Mouse (Mus musculus): ENCODE results near the gene Tfdp2. TPM values are rescaled to one million over a fixed set of nuclear protein-coding genes. Genes with fewer than 3 reads are reported as not detected.
A peak's percentile ranks its signal among the peaks of the same experiment; 100 is the strongest.

Gene Tfdp2
- polyA plus RNA-seq, 1 experiment from 2014 or later = 47.2 TPM

GRCm38 (mm10) chr9:96261980-96262379 is 65.9 kb downstream of the Tfdp2 start:
- no peak overlapping the region for H3K27ac ChIP-seq (ENCODE audit: low read depth, low read length)
- H3K9me3 ChIP-seq (replicated peaks; ENCODE audit: control insufficient read depth, low read length) = no peaks in the 10 kb centered on the region
- no peak overlapping the region for H3K9ac ChIP-seq (ENCODE audit: low read depth, low read length)
- WGBS (ENCODE audit: insufficient replicate concordance) = 93% methylated on average over 6 of the region's 6 CpGs
- no peaks in the 10 kb centered on the region for H3K36me3 ChIP-seq (ENCODE audit: control insufficient read depth, insufficient read depth, low read length)
- no peak overlapping the region for H3K4me2 ChIP-seq
- H3K4me3 ChIP-seq (ENCODE audit: low read depth, low read length) = no peak overlapping the region
- no peaks in the 10 kb centered on the region for H3K27me3 ChIP-seq (ENCODE audit: control insufficient read depth, insufficient read depth, low read length)
- ATAC-seq (replicated peaks; ENCODE audit: insufficient number of reproducible peaks, low FRiP score, low TSS enrichment) = no peak
- H3K4me1 ChIP-seq (ENCODE audit: control insufficient read depth, insufficient read depth, low read length) = no peaks in the 10 kb centered on the region

- no peaks in the 10 kb centered on the region for H3K9me3 ChIP-seq (replicated peaks; ENCODE audit: control insufficient read depth, low read length)
- no peak overlapping the region for H3K9ac ChIP-seq (ENCODE audit: low read depth, low read length)
- ATAC-seq (replicated peaks; ENCODE audit: insufficient number of reproducible peaks, low FRiP score, low TSS enrichment) = peak; percentile 80
- no peaks in the 10 kb centered on the region for H3K36me3 ChIP-seq (ENCODE audit: control insufficient read depth, insufficient read depth, low read length)
- H3K4me2 ChIP-seq = no peak overlapping the region
- H3K4me1 ChIP-seq (ENCODE audit: control insufficient read depth, insufficient read depth, low read length) = no peaks in the 10 kb centered on the region
- peak overlapping the region; percentile 35; the same call in 1 of the 2 replicates for H3K27ac ChIP-seq (ENCODE audit: low read depth, low read length)
- H3K27me3 ChIP-seq (ENCODE audit: control insufficient read depth, insufficient read depth, low read length) = no peaks in the 10 kb centered on the region
- 72% methylated on average over 6 of the region's 6 CpGs for WGBS (ENCODE audit: insufficient replicate concordance)
- no peak overlapping the region for H3K4me3 ChIP-seq (ENCODE audit: low read depth, low read length)
Observed at GRCm38 (mm10) chr9:96266793-96267558, 70.9 kb downstream of the Tfdp2 start.

DNA sequence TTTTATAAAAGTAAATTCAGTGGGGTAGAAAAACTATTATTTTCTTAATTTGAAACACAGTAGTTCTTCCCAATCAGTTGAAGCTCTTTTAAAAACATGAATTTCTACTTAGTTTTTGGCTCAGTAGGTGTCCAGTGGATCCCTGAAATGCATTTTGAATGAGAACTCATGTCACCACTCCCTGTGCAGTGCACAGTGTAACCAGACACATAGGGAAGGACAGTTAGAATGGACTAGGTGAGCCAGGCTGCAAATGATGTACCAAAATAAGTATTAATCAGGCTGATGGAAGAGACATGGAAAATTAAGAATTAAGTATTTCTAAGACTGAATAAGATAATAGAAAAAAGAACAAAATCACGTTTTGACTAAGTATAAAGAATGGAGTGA is 71.5 kb downstream of the Tfdp2 start:
- Histone ChIP-seq H3K4me2 (peak overlapping the region; percentile 39; the same call in 1 of the 2 replicates), H3K9me3 (replicated peaks; ENCODE audit: control insufficient read depth, low read length) (no peaks in the 10 kb centered on the region), H3K9ac (ENCODE audit: low read depth, low read length) (no peak overlapping the region), H3K27ac (ENCODE audit: low read depth, low read length) (peak overlapping the region; percentile 35; the same call in 1 of the 2 replicates), H3K4me3 (ENCODE audit: low read depth, low read length) (no peak overlapping the region), H3K27me3 (ENCODE audit: control insufficient read depth, insufficient read depth, low read length) (no peaks in the 10 kb centered on the region), H3K4me1 (ENCODE audit: control insufficient read depth, insufficient read depth, low read length) (no peaks in the 10 kb centered on the region), H3K36me3 (ENCODE audit: control insufficient read depth, insufficient read depth, low read length) (no peaks in the 10 kb centered on the region)
- ATAC-seq (replicated peaks; ENCODE audit: insufficient number of reproducible peaks, low FRiP score, low TSS enrichment) = no peak
- WGBS (ENCODE audit: insufficient replicate concordance) = 75% methylated on average over 1 of the region's 1 CpGs

GRCm38 (mm10) chr9:96269726-96270125 is 73.7 kb downstream of the Tfdp2 start:
- Histone ChIP-seq H3K9me3 (replicated peaks; ENCODE audit: control insufficient read depth, low read length) (no peaks in the 10 kb centered on the region), H3K27ac (ENCODE audit: low read depth, low read length) (no peak overlapping the region), H3K27me3 (ENCODE audit: control insufficient read depth, insufficient read depth, low read length) (no peaks in the 10 kb centered on the region), H3K4me1 (ENCODE audit: control insufficient read depth, insufficient read depth, low read length) (no peaks in the 10 kb centered on the region), H3K4me2 (no peak overlapping the region), H3K4me3 (ENCODE audit: low read depth, low read length) (no peak overlapping the region), H3K36me3 (ENCODE audit: control insufficient read depth, insufficient read depth, low read length) (no peaks in the 10 kb centered on the region), H3K9ac (ENCODE audit: low read depth, low read length) (no peak overlapping the region)
- WGBS (ENCODE audit: insufficient replicate concordance) = 86% methylated on average over 2 of the region's 2 CpGs
- ATAC-seq (replicated peaks; ENCODE audit: insufficient number of reproducible peaks, low FRiP score, low TSS enrichment) = no peak

- Histone ChIP-seq H3K4me2 (no peak overlapping the region), H3K36me3 (ENCODE audit: control insufficient read depth, insufficient read depth, low read length) (no peaks in the 10 kb centered on the region), H3K9ac (ENCODE audit: low read depth, low read length) (no peak overlapping the region), H3K9me3 (replicated peaks; ENCODE audit: control insufficient read depth, low read length) (no peaks in the 10 kb centered on the region), H3K27me3 (ENCODE audit: control insufficient read depth, insufficient read depth, low read length) (no peaks in the 10 kb centered on the region), H3K4me1 (ENCODE audit: control insufficient read depth, insufficient read depth, low read length) (no peaks in the 10 kb centered on the region), H3K4me3 (ENCODE audit: low read depth, low read length) (no peak overlapping the region), H3K27ac (ENCODE audit: low read depth, low read length) (no peak overlapping the region)
- ATAC-seq (replicated peaks; ENCODE audit: insufficient number of reproducible peaks, low FRiP score, low TSS enrichment) = no peak
Observed at GRCm38 (mm10) chr9:96275543-96275942, 79.5 kb downstream of the Tfdp2 start.

- Histone ChIP-seq H3K9me3 (replicated peaks; ENCODE audit: control insufficient read depth, low read length) (no peaks in the 10 kb centered on the region), H3K36me3 (ENCODE audit: control insufficient read depth, insufficient read depth, low read length) (no peaks in the 10 kb centered on the region), H3K4me1 (ENCODE audit: control insufficient read depth, insufficient read depth, low read length) (no peaks in the 10 kb centered on the region), H3K9ac (ENCODE audit: low read depth, low read length) (no peak overlapping the region), H3K27me3 (ENCODE audit: control insufficient read depth, insufficient read depth, low read length) (no peaks in the 10 kb centered on the region), H3K27ac (ENCODE audit: low read depth, low read length) (no peak overlapping the region), H3K4me3 (ENCODE audit: low read depth, low read length) (no peak overlapping the region), H3K4me2 (no peak overlapping the region)
- 65% methylated on average over 3 of the region's 3 CpGs for WGBS (ENCODE audit: insufficient replicate concordance)
- no peak for ATAC-seq (replicated peaks; ENCODE audit: insufficient number of reproducible peaks, low FRiP score, low TSS enrichment)
Observed at GRCm38 (mm10) chr9:96281497-96281896, 85.4 kb downstream of the Tfdp2 start.

GRCm38 (mm10) chr9:96282082-96282481 is 86.0 kb downstream of the Tfdp2 start:
- H3K36me3 ChIP-seq (ENCODE audit: control insufficient read depth, insufficient read depth, low read length) = no peaks in the 10 kb centered on the region
- no peaks in the 10 kb centered on the region for H3K4me1 ChIP-seq (ENCODE audit: control insufficient read depth, insufficient read depth, low read length)
- H3K27ac ChIP-seq (ENCODE audit: low read depth, low read length) = no peak overlapping the region
- ATAC-seq (replicated peaks; ENCODE audit: insufficient number of reproducible peaks, low FRiP score, low TSS enrichment) = no peak
- H3K27me3 ChIP-seq (ENCODE audit: control insufficient read depth, insufficient read depth, low read length) = no peaks in the 10 kb centered on the region
- H3K9ac ChIP-seq (ENCODE audit: low read depth, low read length) = no peak overlapping the region
- no peaks in the 10 kb centered on the region for H3K9me3 ChIP-seq (replicated peaks; ENCODE audit: control insufficient read depth, low read length)
- H3K4me2 ChIP-seq = no peak overlapping the region
- no peak overlapping the region for H3K4me3 ChIP-seq (ENCODE audit: low read depth, low read length)
- WGBS (ENCODE audit: insufficient replicate concordance) = 83% methylated on average over 3 of the region's 3 CpGs

GRCm38 (mm10) chr9:96284916-96285315 is 88.8 kb downstream of the Tfdp2 start:
- Histone ChIP-seq H3K9me3 (replicated peaks; ENCODE audit: control insufficient read depth, low read length) (no peaks in the 10 kb centered on the region), H3K36me3 (ENCODE audit: control insufficient read depth, insufficient read depth, low read length) (no peaks in the 10 kb centered on the region; the same call in 1 of the 2 replicates), H3K4me2 (no peak overlapping the region), H3K4me1 (ENCODE audit: control insufficient read depth, insufficient read depth, low read length) (no peaks in the 10 kb centered on the region), H3K4me3 (ENCODE audit: low read depth, low read length) (no peak overlapping the region), H3K27ac (ENCODE audit: low read depth, low read length) (no peak overlapping the region), H3K9ac (ENCODE audit: low read depth, low read length) (no peak overlapping the region), H3K27me3 (ENCODE audit: control insufficient read depth, insufficient read depth, low read length) (no peaks in the 10 kb centered on the region)
- no peak for ATAC-seq (replicated peaks; ENCODE audit: insufficient number of reproducible peaks, low FRiP score, low TSS enrichment)
- 39% methylated on average over 1 of the region's 1 CpGs for WGBS (ENCODE audit: insufficient replicate concordance)

DNA sequence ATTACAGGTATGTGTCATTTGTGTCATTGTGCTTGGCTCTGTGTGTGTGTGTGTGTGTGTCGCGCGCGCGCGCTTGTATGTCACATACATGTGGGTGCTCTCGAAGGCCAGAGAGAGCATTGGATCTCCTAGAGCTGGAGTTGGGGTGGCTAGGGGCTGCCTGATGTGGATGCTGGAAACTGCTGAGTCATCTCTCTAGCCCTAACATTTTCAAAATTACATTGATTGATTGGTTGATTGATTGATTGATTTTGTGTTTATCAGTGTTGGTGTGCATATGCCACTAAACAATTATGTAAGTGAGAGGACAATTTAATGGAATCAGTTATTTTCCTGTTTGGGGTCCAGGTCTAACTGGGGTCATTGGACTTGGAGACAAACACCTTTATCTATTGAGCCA is 96.1 kb downstream of the Tfdp2 start:
- Histone ChIP-seq H3K27ac (ENCODE audit: low read depth, low read length) (no peak overlapping the region), H3K4me2 (no peak overlapping the region), H3K27me3 (ENCODE audit: control insufficient read depth, insufficient read depth, low read length) (no peaks in the 10 kb centered on the region), H3K36me3 (ENCODE audit: control insufficient read depth, insufficient read depth, low read length) (peaks cover 9% of the 10 kb centered on the region), H3K9ac (ENCODE audit: low read depth, low read length) (no peak overlapping the region), H3K9me3 (replicated peaks; ENCODE audit: control insufficient read depth, low read length) (no peaks in the 10 kb centered on the region), H3K4me3 (ENCODE audit: low read depth, low read length) (no peak overlapping the region), H3K4me1 (ENCODE audit: control insufficient read depth, insufficient read depth, low read length) (no peaks in the 10 kb centered on the region)
- no peak for ATAC-seq (replicated peaks; ENCODE audit: insufficient number of reproducible peaks, low FRiP score, low TSS enrichment)
- WGBS (ENCODE audit: insufficient replicate concordance) = over 99% methylated on average over 7 of the region's 7 CpGs

All from heart, embryonic 11.5 days (tissue).